Mouse (Mus musculus) lung, embryonic 14.5 days (tissue): Measurements from ENCODE around the gene Eps15l1. TPM values are rescaled to one million over a fixed set of nuclear protein-coding genes. Genes with fewer than 3 reads are reported as not detected.

Experiments used
- ATAC-seq: fragments of 200-750 bp; cut with Nextera tagmentation; 2 replicates; pipeline ENCODE4 v1.8.0; 2017; ENCODE audit warnings: mild to moderate bottlenecking, moderate TSS enrichment, moderate library complexity; ENCODE audit not compliant: insufficient read depth
- DNase-seq: peaks from one replicate; pipeline ENCODE4 v3.0.0-alpha.2; 2015
- H3K27ac ChIP-seq: fragments of 300-500 bp; sonication (generic); 2 replicates; pipeline ENCODE4 v1.5.1; 2014; ENCODE audit warnings: low read depth, mild to moderate bottlenecking, moderate library complexity
- H3K27me3 ChIP-seq: fragments of 300-500 bp; sonication (generic); 2 replicates; pipeline ENCODE4 v1.6.1; 2014; ENCODE audit warnings: low read length, control low read depth; ENCODE audit not compliant: insufficient read depth
- H3K36me3 ChIP-seq: fragments of 300-500 bp; sonication (generic); 2 replicates; pipeline ENCODE4 v1.6.1; 2014; ENCODE audit warnings: control low read depth; ENCODE audit not compliant: insufficient read depth
- H3K4me1 ChIP-seq: fragments of 300-500 bp; sonication (generic); 2 replicates; pipeline ENCODE4 v1.6.1; 2014; ENCODE audit warnings: antibody characterized with exemption, control low read depth; ENCODE audit not compliant: insufficient read depth
- H3K4me2 ChIP-seq: fragments of 300-500 bp; sonication (generic); 2 replicates; pipeline ENCODE4 v1.6.1; 2014; ENCODE audit warnings: mild to moderate bottlenecking
- H3K4me3 ChIP-seq: fragments of 300-500 bp; sonication (generic); 2 replicates; pipeline ENCODE4 v1.5.1; 2014; ENCODE audit warnings: low read depth, low read length
- H3K9ac ChIP-seq: fragments of 300-500 bp; sonication (generic); 2 replicates; pipeline ENCODE4 v1.6.1; 2014
- H3K9me3 ChIP-seq: fragments of 300-500 bp; sonication (generic); 2 replicates; pipeline ENCODE4 v1.6.1; 2016; ENCODE audit warnings: low read depth, low read length, control low read depth
- CTCF ChIP-seq: IDR thresholded peaks from 2 replicates; pipeline ENCODE4 v1.5.1; 2016; ENCODE audit warnings: antibody characterized with exemption, low read depth
- WGBS: fragments of 180-500 bp; shearing (Covaris S2); extraction: QIAGEN DNeasy Blood & Tissue Kit; methylation state at CpG from one replicate; pipeline ENCODE4 v1.1.7; 2014; 5-methylcytosine and 5-hydroxymethylcytosine counted together
- polyA plus RNA-seq: library from polyadenylated mRNA; unstranded; fragments of >200 nt; fragmentation: Nextera tagmentation; extraction: Ambion mirVana; gene quantifications from 2 replicates; pipeline ENCODE4 v1.2.1, GENCODE M21; 2014

Gene Eps15l1
- polyA plus RNA-seq, 1 experiment from 2014 or later = 69.4 TPM

GRCm38 (mm10) chr8:72438248-72439015 lies 17.2 kb upstream of the Eps15l1 start:
- 78% methylated on average over 8 of the region's 8 CpGs for WGBS
- Histone ChIP-seq H3K36me3 (no peaks in the 10 kb centered on the region), H3K9me3 (no peaks in the 10 kb centered on the region), H3K27ac (no peak overlapping the region), H3K4me1 (no peaks in the 10 kb centered on the region), H3K27me3 (no peaks in the 10 kb centered on the region), H3K9ac (no peak overlapping the region), H3K4me3 (no peak overlapping the region), H3K4me2 (no peak overlapping the region)
- no peak for ATAC-seq
- no peak for DNase-seq
- TF ChIP-seq CTCF = no peak

- peak; percentile 71 for DNase-seq
- TF ChIP-seq CTCF = no peak
- no peak overlapping the region for H3K4me3 ChIP-seq
- H3K27ac ChIP-seq = no peak overlapping the region
- no peak overlapping the region for H3K9ac ChIP-seq
- H3K9me3 ChIP-seq = no peaks in the 10 kb centered on the region
- no peaks in the 10 kb centered on the region for H3K4me1 ChIP-seq
- ATAC-seq = no peak
- WGBS = 19% methylated on average over 2 of the region's 2 CpGs
- H3K4me2 ChIP-seq = no peak overlapping the region
- H3K27me3 ChIP-seq = no peaks in the 10 kb centered on the region
- no peaks in the 10 kb centered on the region for H3K36me3 ChIP-seq
Measured at GRCm38 (mm10) chr8:72434952-72435351, 13.7 kb upstream of the Eps15l1 start.

GRCm38 (mm10) chr8:72429676-72430075 lies 8.4 kb upstream of the Eps15l1 start:
- Histone ChIP-seq H3K9me3 (no peaks in the 10 kb centered on the region), H3K27ac (no peak overlapping the region), H3K9ac (no peak overlapping the region), H3K36me3 (no peaks in the 10 kb centered on the region), H3K27me3 (no peaks in the 10 kb centered on the region), H3K4me2 (no peak overlapping the region), H3K4me1 (no peaks in the 10 kb centered on the region), H3K4me3 (no peak overlapping the region)
- peak; percentile 55 for TF ChIP-seq CTCF
- DNase-seq (no peak), ATAC-seq (no peak)
- 50% methylated on average over 13 of the region's 13 CpGs for WGBS

GRCm38 (mm10) chr8:72422926-72423325 lies 1.7 kb upstream of the Eps15l1 start:
- Histone ChIP-seq H3K4me1 (peaks cover 7% of the 10 kb centered on the region), H3K36me3 (0 out of 2 replicates have a peak, but pooled peaks cover 3% of the 10 kb centered on the region), H3K27me3 (no peaks in the 10 kb centered on the region), H3K4me3 (no peak overlapping the region), H3K9me3 (no peaks in the 10 kb centered on the region), H3K4me2 (no peak overlapping the region), H3K27ac (no peak overlapping the region), H3K9ac (no peak overlapping the region)
- DNase-seq = no peak
- no peak for ATAC-seq
- 63% methylated on average over 1 of the region's 1 CpGs for WGBS
- TF ChIP-seq CTCF = no peak; the same call in 1 of the 2 replicates

- DNase-seq = peak; percentile 68
- ATAC-seq = peak; percentile 73
- under 1% methylated on average over 69 of the region's 73 CpGs for WGBS
- H3K9ac ChIP-seq = peak overlapping the region; percentile 84
- no peaks in the 10 kb centered on the region for H3K27me3 ChIP-seq
- peak overlapping the region; percentile 79 for H3K4me3 ChIP-seq
- peak overlapping the region; percentile 84 for H3K4me2 ChIP-seq
- peak overlapping the region; percentile 79 for H3K27ac ChIP-seq
- no peak for TF ChIP-seq CTCF
- 0 out of 2 replicates have a peak, but pooled peaks cover 3% of the 10 kb centered on the region for H3K36me3 ChIP-seq
- H3K4me1 ChIP-seq = peaks cover 7% of the 10 kb centered on the region
- H3K9me3 ChIP-seq = no peaks in the 10 kb centered on the region
Measured at GRCm38 (mm10) chr8:72420571-72421361, 494 bp downstream of the Eps15l1 start.

GRCm38 (mm10) chr8:72418073-72418472 lies 3.2 kb downstream of the Eps15l1 start:
- Histone ChIP-seq H3K36me3 (0 out of 2 replicates have a peak, but pooled peaks cover 3% of the 10 kb centered on the region), H3K27me3 (no peaks in the 10 kb centered on the region), H3K4me2 (no peak overlapping the region), H3K9me3 (no peaks in the 10 kb centered on the region), H3K9ac (no peak overlapping the region), H3K4me1 (peaks cover 7% of the 10 kb centered on the region), H3K4me3 (no peak overlapping the region), H3K27ac (no peak overlapping the region)
- no peak for ATAC-seq
- no peak for TF ChIP-seq CTCF
- DNase-seq = no peak
- WGBS = 91% methylated on average over 4 of the region's 4 CpGs

- no peak for TF ChIP-seq CTCF
- ATAC-seq (no peak), DNase-seq (no peak)
- Histone ChIP-seq H3K9me3 (no peaks in the 10 kb centered on the region), H3K27me3 (no peaks in the 10 kb centered on the region), H3K27ac (no peak overlapping the region), H3K9ac (no peak overlapping the region), H3K36me3 (peaks cover 12% of the 10 kb centered on the region), H3K4me1 (peaks cover 6% of the 10 kb centered on the region), H3K4me2 (no peak overlapping the region), H3K4me3 (no peak overlapping the region)
- 76% methylated on average over 2 of the region's 2 CpGs for WGBS
Measured at GRCm38 (mm10) chr8:72415252-72415651, 6.0 kb downstream of the Eps15l1 start.
